Mouse (Mus musculus): Measurements from ENCODE around the gene Fbl. TPM values are rescaled to one million over a fixed set of nuclear protein-coding genes. Genes with fewer than 3 reads are reported as not detected.

The Fbl gene
- polyA plus RNA-seq (2015; fragmentation: Nextera tagmentation; extraction: Ambion mirVana): 61.6 and 68.4 TPM in 2 replicates

GRCm38 (mm10) chr7:28169489-28170422, at the start of gene Fbl:
Gene Fbl, plus strand, starts transcription at chr7:28169710.

GRCm38 (mm10) chr7:28129166-28129565, 40.3 kb upstream of the Fbl start, which contains the start of gene 9530053A07Rik:
Gene 9530053A07Rik, plus strand, starts transcription at chr7:28129466.

GRCm38 (mm10) chr7:28179228-28179627, 9.7 kb downstream of the Fbl start, which contains the start of gene Dyrk1b:
Gene Dyrk1b, plus strand, starts transcription at chr7:28179469.

Other genes with a start within 250 kb of the Fbl start
- 6.3 and 7.6 TPM in 2 replicates for gene Zfp974, start 240.2 kb upstream of the Fbl start, polyA plus RNA-seq (2015; fragmentation: Nextera tagmentation; extraction: Ambion mirVana)
- gene Zfp780b, start 190.5 kb upstream of the Fbl start, polyA plus RNA-seq (2015; fragmentation: Nextera tagmentation; extraction: Ambion mirVana): 23.5 and 24.4 TPM in 2 replicates
- gene Zfp850, start 155.6 kb upstream of the Fbl start, polyA plus RNA-seq (2015; fragmentation: Nextera tagmentation; extraction: Ambion mirVana): 2.2 and 3.3 TPM in 2 replicates
- 242 and 253 TPM in 2 replicates for gene Psmc4, start 119.6 kb upstream of the Fbl start, polyA plus RNA-seq (2015; fragmentation: Nextera tagmentation; extraction: Ambion mirVana)
- gene Fcgbp, start 98.5 kb upstream of the Fbl start, polyA plus RNA-seq (2015; fragmentation: Nextera tagmentation; extraction: Ambion mirVana): 0.98 and 1.0 TPM in 2 replicates
- gene 9530053A07Rik, start 40.2 kb upstream of the Fbl start, polyA plus RNA-seq (2015; fragmentation: Nextera tagmentation; extraction: Ambion mirVana): 0.06 and 0.09 TPM in 2 replicates
- gene Dyrk1b, start 9.8 kb downstream of the Fbl start, polyA plus RNA-seq (2015; fragmentation: Nextera tagmentation; extraction: Ambion mirVana): 10.0 and 11.1 TPM in 2 replicates
- gene Eid2, start 98.2 kb downstream of the Fbl start, polyA plus RNA-seq (2015; fragmentation: Nextera tagmentation; extraction: Ambion mirVana): 32.0 and 49.2 TPM in 2 replicates
- gene Eid2b, start 108.0 kb downstream of the Fbl start, polyA plus RNA-seq (2015; fragmentation: Nextera tagmentation; extraction: Ambion mirVana): 43.2 and 45.7 TPM in 2 replicates
- 5.1 and 6.7 TPM in 2 replicates for gene Selenov, start 121.5 kb downstream of the Fbl start, polyA plus RNA-seq (2015; fragmentation: Nextera tagmentation; extraction: Ambion mirVana)
- 20.4 and 21.8 TPM in 2 replicates for gene Dll3, start 132.5 kb downstream of the Fbl start, polyA plus RNA-seq (2015; fragmentation: Nextera tagmentation; extraction: Ambion mirVana)
- gene Timm50, start 142.4 kb downstream of the Fbl start, polyA plus RNA-seq (2015; fragmentation: Nextera tagmentation; extraction: Ambion mirVana): 109 and 129 TPM in 2 replicates
- gene Supt5, start 169.0 kb downstream of the Fbl start, polyA plus RNA-seq (2015; fragmentation: Nextera tagmentation; extraction: Ambion mirVana): 64.4 and 73.7 TPM in 2 replicates
- 524 and 613 TPM in 2 replicates for gene Rps16, start 180.9 kb downstream of the Fbl start, polyA plus RNA-seq (2015; fragmentation: Nextera tagmentation; extraction: Ambion mirVana)
- 10.8 and 13.7 TPM in 2 replicates for gene Plekhg2, start 202.9 kb downstream of the Fbl start, polyA plus RNA-seq (2015; fragmentation: Nextera tagmentation; extraction: Ambion mirVana)
- 3.9 and 4.1 TPM in 2 replicates for gene Zfp36, start 210.5 kb downstream of the Fbl start, polyA plus RNA-seq (2015; fragmentation: Nextera tagmentation; extraction: Ambion mirVana)
- gene Med29, start 223.0 kb downstream of the Fbl start, polyA plus RNA-seq (2015; fragmentation: Nextera tagmentation; extraction: Ambion mirVana): 48.8 and 49.0 TPM in 2 replicates
- gene Paf1, start 223.2 kb downstream of the Fbl start, polyA plus RNA-seq (2015; fragmentation: Nextera tagmentation; extraction: Ambion mirVana): 75.7 and 90.9 TPM in 2 replicates

Data from neural tube, postnatal 0 days (tissue).